Mouse (Mus musculus): ENCODE results near the gene Myo9a. TPM values are rescaled to one million over a fixed set of nuclear protein-coding genes. Genes with fewer than 3 reads are reported as not detected.

Gene Myo9a
- total and polyA plus RNA-seq, 2 experiments = 0.40 to 9.3 TPM

- Histone ChIP-seq H3K9ac (ENCODE audit: low read depth, low read length) (no peak overlapping the region), H3K79me2 (ENCODE audit: control insufficient read depth, insufficient read depth, low read length) (no peaks in the 10 kb centered on the region), H3K36me3 (ENCODE audit: control insufficient read depth, insufficient read depth, low read length) (no peaks in the 10 kb centered on the region), H3K4me1 (ENCODE audit: control insufficient read depth, insufficient read depth, low read length) (no peaks in the 10 kb centered on the region), H3K4me3 (ENCODE audit: insufficient read depth, low read depth, low read length) (no peak overlapping the region), H3K27me3 (ENCODE audit: control insufficient read depth, insufficient read depth, low read length) (peaks cover 8% of the 10 kb centered on the region; the same call in 1 of the 2 replicates), H3K27ac (replicated peaks; ENCODE audit: insufficient read depth, low read depth, low read length) (no peak overlapping the region)
- DNase-seq (ENCODE audit: extremely low read depth, low read depth, low spot score) = no peak
- 38% methylated on average over 10 of the region's 10 CpGs for WGBS
- no peak for TF ChIP-seq POLR2A (IDR thresholded peaks at IDR 0.05; ENCODE audit: extremely low read depth, insufficient read depth, low read length)
- no peak for TF ChIP-seq CTCF (IDR thresholded peaks at IDR 0.05; ENCODE audit: low read depth, low read length)
Observed at GRCm38 (mm10) chr9:59725515-59725914, 25.2 kb upstream of the Myo9a start.

- H3K79me2 ChIP-seq (ENCODE audit: control insufficient read depth, insufficient read depth, low read length) = no peaks in the 10 kb centered on the region
- no peaks in the 10 kb centered on the region for H3K4me1 ChIP-seq (ENCODE audit: control insufficient read depth, insufficient read depth, low read length)
- WGBS = 82% methylated on average over 11 of the region's 11 CpGs
- H3K9ac ChIP-seq (ENCODE audit: low read depth, low read length) = no peak overlapping the region
- H3K4me3 ChIP-seq (ENCODE audit: insufficient read depth, low read depth, low read length) = no peak overlapping the region
- peaks cover 8% of the 10 kb centered on the region; the same call in 1 of the 2 replicates for H3K27me3 ChIP-seq (ENCODE audit: control insufficient read depth, insufficient read depth, low read length)
- DNase-seq (ENCODE audit: extremely low read depth, low read depth, low spot score) = no peak
- H3K36me3 ChIP-seq (ENCODE audit: control insufficient read depth, insufficient read depth, low read length) = no peaks in the 10 kb centered on the region
- no peak for TF ChIP-seq CTCF (IDR thresholded peaks at IDR 0.05; ENCODE audit: low read depth, low read length)
- TF ChIP-seq POLR2A (IDR thresholded peaks at IDR 0.05; ENCODE audit: extremely low read depth, insufficient read depth, low read length) = no peak
- peak overlapping the region; percentile 52 for H3K27ac ChIP-seq (replicated peaks; ENCODE audit: insufficient read depth, low read depth, low read length)
Observed at GRCm38 (mm10) chr9:59727569-59728286, 23.0 kb upstream of the Myo9a start.

- DNase-seq (ENCODE audit: extremely low read depth, low read depth, low spot score) = no peak
Observed at GRCm38 (mm10) chr9:59731136-59731535, 19.6 kb upstream of the Myo9a start.

GRCm38 (mm10) chr9:59733075-59733474 lies 17.6 kb upstream of the Myo9a start:
- H3K36me3 ChIP-seq (ENCODE audit: control insufficient read depth, insufficient read depth, low read length) = no peaks in the 10 kb centered on the region
- TF ChIP-seq POLR2A (IDR thresholded peaks at IDR 0.05; ENCODE audit: extremely low read depth, insufficient read depth, low read length) (no peak), CTCF (IDR thresholded peaks at IDR 0.05; ENCODE audit: low read depth, low read length) (no peak)
- H3K27ac ChIP-seq (replicated peaks; ENCODE audit: insufficient read depth, low read depth, low read length) = 0 out of 2 replicates have a peak overlapping the region, but pooled peaks have one; percentile 47
- H3K9ac ChIP-seq (ENCODE audit: low read depth, low read length) = no peak overlapping the region
- 66% methylated on average over 6 of the region's 6 CpGs for WGBS
- no peaks in the 10 kb centered on the region for H3K79me2 ChIP-seq (ENCODE audit: control insufficient read depth, insufficient read depth, low read length)
- DNase-seq (ENCODE audit: extremely low read depth, low read depth, low spot score) = no peak
- no peak overlapping the region for H3K4me3 ChIP-seq (ENCODE audit: insufficient read depth, low read depth, low read length)
- no peaks in the 10 kb centered on the region for H3K4me1 ChIP-seq (ENCODE audit: control insufficient read depth, insufficient read depth, low read length)
- H3K27me3 ChIP-seq (ENCODE audit: control insufficient read depth, insufficient read depth, low read length) = peaks cover 3% of the 10 kb centered on the region; the same call in 1 of the 2 replicates

More at GRCm38 (mm10) chr9:59731136-59731535, 19.6 kb upstream of the Myo9a start:
- peak overlapping the region; percentile 47; the same call in 1 of the 2 replicates for H3K27ac ChIP-seq (replicated peaks; ENCODE audit: insufficient read depth, low read depth, low read length)
- H3K36me3 ChIP-seq (ENCODE audit: control insufficient read depth, insufficient read depth, low read length) = no peaks in the 10 kb centered on the region
- no peak overlapping the region for H3K4me3 ChIP-seq (ENCODE audit: insufficient read depth, low read depth, low read length)
- H3K27me3 ChIP-seq (ENCODE audit: control insufficient read depth, insufficient read depth, low read length) = peaks cover 5% of the 10 kb centered on the region; the same call in 1 of the 2 replicates
- no peak for TF ChIP-seq POLR2A (IDR thresholded peaks at IDR 0.05; ENCODE audit: extremely low read depth, insufficient read depth, low read length)
- TF ChIP-seq CTCF (IDR thresholded peaks at IDR 0.05; ENCODE audit: low read depth, low read length) = no peak
- no peaks in the 10 kb centered on the region for H3K79me2 ChIP-seq (ENCODE audit: control insufficient read depth, insufficient read depth, low read length)
- WGBS = 80% methylated on average over 5 of the region's 5 CpGs
- no peak overlapping the region for H3K9ac ChIP-seq (ENCODE audit: low read depth, low read length)
- no peaks in the 10 kb centered on the region for H3K4me1 ChIP-seq (ENCODE audit: control insufficient read depth, insufficient read depth, low read length)

GRCm38 (mm10) chr9:59735394-59735793 lies 15.3 kb upstream of the Myo9a start:
- H3K79me2 ChIP-seq (ENCODE audit: control insufficient read depth, insufficient read depth, low read length) = no peaks in the 10 kb centered on the region
- no peak overlapping the region for H3K9ac ChIP-seq (ENCODE audit: low read depth, low read length)
- H3K4me1 ChIP-seq (ENCODE audit: control insufficient read depth, insufficient read depth, low read length) = no peaks in the 10 kb centered on the region
- no peaks in the 10 kb centered on the region for H3K27me3 ChIP-seq (ENCODE audit: control insufficient read depth, insufficient read depth, low read length)
- no peak overlapping the region for H3K27ac ChIP-seq (replicated peaks; ENCODE audit: insufficient read depth, low read depth, low read length)
- no peak for DNase-seq (ENCODE audit: extremely low read depth, low read depth, low spot score)
- H3K36me3 ChIP-seq (ENCODE audit: control insufficient read depth, insufficient read depth, low read length) = no peaks in the 10 kb centered on the region
- H3K4me3 ChIP-seq (ENCODE audit: insufficient read depth, low read depth, low read length) = no peak overlapping the region
- TF ChIP-seq POLR2A (IDR thresholded peaks at IDR 0.05; ENCODE audit: extremely low read depth, insufficient read depth, low read length) = no peak
- TF ChIP-seq CTCF (IDR thresholded peaks at IDR 0.05; ENCODE audit: low read depth, low read length) = no peak
- 23% methylated on average over 4 of the region's 4 CpGs for WGBS

GRCm38 (mm10) chr9:59740593-59740992 lies 10.1 kb upstream of the Myo9a start:
- no peak for DNase-seq (ENCODE audit: extremely low read depth, low read depth, low spot score)
- WGBS = 43% methylated on average over 2 of the region's 2 CpGs
- H3K4me3 ChIP-seq (ENCODE audit: insufficient read depth, low read depth, low read length) = no peak overlapping the region
- no peaks in the 10 kb centered on the region for H3K79me2 ChIP-seq (ENCODE audit: control insufficient read depth, insufficient read depth, low read length)
- no peaks in the 10 kb centered on the region for H3K27me3 ChIP-seq (ENCODE audit: control insufficient read depth, insufficient read depth, low read length)
- no peak overlapping the region for H3K27ac ChIP-seq (replicated peaks; ENCODE audit: insufficient read depth, low read depth, low read length)
- H3K36me3 ChIP-seq (ENCODE audit: control insufficient read depth, insufficient read depth, low read length) = no peaks in the 10 kb centered on the region
- TF ChIP-seq POLR2A (IDR thresholded peaks at IDR 0.05; ENCODE audit: extremely low read depth, insufficient read depth, low read length) = no peak
- TF ChIP-seq CTCF (IDR thresholded peaks at IDR 0.05; ENCODE audit: low read depth, low read length) = no peak
- no peak overlapping the region for H3K9ac ChIP-seq (ENCODE audit: low read depth, low read length)
- H3K4me1 ChIP-seq (ENCODE audit: control insufficient read depth, insufficient read depth, low read length) = no peaks in the 10 kb centered on the region

Data from liver, adult 2 months (tissue).